Mouse (Mus musculus) kidney, embryonic 16.5 days (tissue): ENCODE measurements at regions not wholly inside any gene's neighbourhood (a gene's known extent, or its start where the extent isn't known, plus 50 kb on each side); places are given as distances from the start of the nearest gene placed in this dataset.

Experiments
- ATAC-seq: fragments of 200-750 bp; cut with Nextera tagmentation; 2 replicates; pipeline ENCODE4 v1.8.0; 2017; ENCODE audit warnings: moderate TSS enrichment; ENCODE audit not compliant: low FRiP score, low TSS enrichment
- H3K27ac ChIP-seq: fragments of 300-500 bp; sonication (generic); 2 replicates; pipeline ENCODE4 v1.5.1; 2014; ENCODE audit warnings: low read length
- H3K27me3 ChIP-seq: fragments of 300-500 bp; sonication (generic); 2 replicates; pipeline ENCODE4 v1.6.1; 2014; ENCODE audit warnings: low read length, control low read depth, mixed read lengths; ENCODE audit not compliant: insufficient read depth
- H3K36me3 ChIP-seq: fragments of 300-500 bp; sonication (generic); 2 replicates; pipeline ENCODE4 v1.6.1; 2014; ENCODE audit warnings: low read length, control low read depth, mixed read lengths; ENCODE audit not compliant: insufficient read depth
- H3K4me1 ChIP-seq: fragments of 300-500 bp; sonication (generic); 2 replicates; pipeline ENCODE4 v1.6.1; 2014; ENCODE audit warnings: low read length, control low read depth, mixed read lengths; ENCODE audit not compliant: insufficient read depth
- H3K4me2 ChIP-seq: fragments of 300-500 bp; sonication (generic); replicated peaks from 2 replicates; pipeline ENCODE4 v1.6.1; 2014; ENCODE audit warnings: low read depth, low read length
- H3K4me3 ChIP-seq: fragments of 300-500 bp; sonication (generic); 2 replicates; pipeline ENCODE4 v1.5.1; 2014; ENCODE audit warnings: mild to moderate bottlenecking, low read length
- H3K9ac ChIP-seq: fragments of 300-500 bp; sonication (generic); replicated peaks from 2 replicates; pipeline ENCODE4 v1.6.1; 2014; ENCODE audit warnings: low read length
- H3K9me3 ChIP-seq: fragments of 300-500 bp; sonication (generic); 2 replicates; pipeline ENCODE4 v1.6.1; 2016; ENCODE audit warnings: low read length, control low read depth
- WGBS: fragments of 180-500 bp; shearing (Covaris S2); extraction: QIAGEN DNeasy Blood & Tissue Kit; methylation state at CpG from one replicate; pipeline ENCODE4 v1.1.7; 2014; 5-methylcytosine and 5-hydroxymethylcytosine counted together

- Histone ChIP-seq H3K36me3 (no peaks in the 10 kb centered on the region), H3K4me3 (no peak overlapping the region), H3K4me2 (no peak overlapping the region), H3K4me1 (no peaks in the 10 kb centered on the region), H3K27ac (no peak overlapping the region), H3K9ac (no peak overlapping the region), H3K9me3 (no peaks in the 10 kb centered on the region), H3K27me3 (no peaks in the 10 kb centered on the region)
- 79% methylated on average over 1 of the region's 1 CpGs for WGBS
- no peak for ATAC-seq
Observed at GRCm38 (mm10) chr15:62823861-62824518, 1021.0 kb downstream of the Gsdmc2 start.

GRCm38 (mm10) chr15:62822305-62822704, 1022.7 kb downstream of the Gsdmc2 start:
- Histone ChIP-seq H3K36me3 (no peaks in the 10 kb centered on the region), H3K9me3 (no peaks in the 10 kb centered on the region)
- no peak for ATAC-seq

GRCm38 (mm10) chr15:62813093-62813492, 1031.9 kb downstream of the Gsdmc2 start:
- WGBS = 80% methylated on average over 1 of the region's 1 CpGs
- H3K36me3 ChIP-seq = no peaks in the 10 kb centered on the region
- H3K4me2 ChIP-seq = no peak overlapping the region
- ATAC-seq = no peak
- no peak overlapping the region for H3K27ac ChIP-seq
- H3K4me3 ChIP-seq = no peak overlapping the region
- no peaks in the 10 kb centered on the region for H3K27me3 ChIP-seq
- H3K9ac ChIP-seq = no peak overlapping the region
- no peaks in the 10 kb centered on the region for H3K9me3 ChIP-seq
- no peaks in the 10 kb centered on the region for H3K4me1 ChIP-seq

More at GRCm38 (mm10) chr15:62822305-62822704, 1022.7 kb downstream of the Gsdmc2 start:
- H3K27me3 ChIP-seq = no peaks in the 10 kb centered on the region
- no peak overlapping the region for H3K4me3 ChIP-seq
- H3K27ac ChIP-seq = no peak overlapping the region
- no peaks in the 10 kb centered on the region for H3K4me1 ChIP-seq
- H3K9ac ChIP-seq = no peak overlapping the region
- no peak overlapping the region for H3K4me2 ChIP-seq

- H3K27me3 ChIP-seq = no peaks in the 10 kb centered on the region
- H3K4me3 ChIP-seq = no peak overlapping the region
- no peak overlapping the region for H3K9ac ChIP-seq
- H3K4me2 ChIP-seq = no peak overlapping the region
- H3K36me3 ChIP-seq = no peaks in the 10 kb centered on the region
- H3K9me3 ChIP-seq = no peaks in the 10 kb centered on the region
- WGBS = 52% methylated on average over 2 of the region's 2 CpGs
- H3K4me1 ChIP-seq = no peaks in the 10 kb centered on the region
- H3K27ac ChIP-seq = no peak overlapping the region
- no peak for ATAC-seq
Observed at GRCm38 (mm10) chr15:62812026-62812425, 1033.0 kb downstream of the Gsdmc2 start.

- H3K9me3 ChIP-seq = no peaks in the 10 kb centered on the region
- no peaks in the 10 kb centered on the region for H3K4me1 ChIP-seq
- no peak overlapping the region for H3K9ac ChIP-seq
- no peak overlapping the region for H3K4me2 ChIP-seq
- 69% methylated on average over 3 of the region's 3 CpGs for WGBS
- no peaks in the 10 kb centered on the region for H3K36me3 ChIP-seq
- no peak overlapping the region for H3K27ac ChIP-seq
- 0 out of 2 replicates have a peak, but pooled peaks have one; percentile 27 for ATAC-seq
- no peak overlapping the region for H3K4me3 ChIP-seq
- no peaks in the 10 kb centered on the region for H3K27me3 ChIP-seq
Observed at GRCm38 (mm10) chr15:62809320-62809719, 1035.7 kb downstream of the Gsdmc2 start.

- 84% methylated on average over 4 of the region's 4 CpGs for WGBS
- Histone ChIP-seq H3K9ac (no peak overlapping the region), H3K27me3 (no peaks in the 10 kb centered on the region), H3K4me2 (no peak overlapping the region), H3K36me3 (no peaks in the 10 kb centered on the region), H3K4me1 (no peaks in the 10 kb centered on the region), H3K9me3 (no peaks in the 10 kb centered on the region), H3K27ac (no peak overlapping the region), H3K4me3 (no peak overlapping the region)
- no peak for ATAC-seq
Observed at GRCm38 (mm10) chr15:62808087-62808808, 1036.7 kb downstream of the Gsdmc2 start.

- no peak overlapping the region for H3K4me3 ChIP-seq
- 74% methylated on average over 1 of the region's 1 CpGs for WGBS
- H3K4me2 ChIP-seq = no peak overlapping the region
- no peaks in the 10 kb centered on the region for H3K9me3 ChIP-seq
- no peak overlapping the region for H3K9ac ChIP-seq
- ATAC-seq = no peak
- no peak overlapping the region for H3K27ac ChIP-seq
- no peaks in the 10 kb centered on the region for H3K4me1 ChIP-seq
- no peaks in the 10 kb centered on the region for H3K36me3 ChIP-seq
- H3K27me3 ChIP-seq = no peaks in the 10 kb centered on the region
Observed at GRCm38 (mm10) chr15:62807364-62807763, 1037.6 kb downstream of the Gsdmc2 start.

- no peak overlapping the region for H3K4me3 ChIP-seq
- H3K36me3 ChIP-seq = no peaks in the 10 kb centered on the region
- no peaks in the 10 kb centered on the region for H3K4me1 ChIP-seq
- H3K9ac ChIP-seq = no peak overlapping the region
- H3K4me2 ChIP-seq = no peak overlapping the region
- no peaks in the 10 kb centered on the region for H3K27me3 ChIP-seq
- no peaks in the 10 kb centered on the region for H3K9me3 ChIP-seq
- no peak overlapping the region for H3K27ac ChIP-seq
- ATAC-seq = no peak
Observed at GRCm38 (mm10) chr15:62802770-62803169, 1042.2 kb downstream of the Gsdmc2 start.

- Histone ChIP-seq H3K27ac (no peak overlapping the region), H3K4me2 (no peak overlapping the region), H3K27me3 (no peaks in the 10 kb centered on the region), H3K4me3 (no peak overlapping the region), H3K9ac (no peak overlapping the region), H3K36me3 (no peaks in the 10 kb centered on the region), H3K9me3 (no peaks in the 10 kb centered on the region), H3K4me1 (no peaks in the 10 kb centered on the region)
- ATAC-seq = no peak
- 79% methylated on average over 4 of the region's 4 CpGs for WGBS
Observed at GRCm38 (mm10) chr15:62798731-62799130, 1046.2 kb downstream of the Gsdmc2 start.

- no peaks in the 10 kb centered on the region for H3K9me3 ChIP-seq
- H3K4me3 ChIP-seq = no peak overlapping the region
- ATAC-seq = no peak
- no peaks in the 10 kb centered on the region for H3K36me3 ChIP-seq
- no peak overlapping the region for H3K4me2 ChIP-seq
- H3K27ac ChIP-seq = no peak overlapping the region
- H3K4me1 ChIP-seq = no peaks in the 10 kb centered on the region
- WGBS = 95% methylated on average over 5 of the region's 5 CpGs
- H3K27me3 ChIP-seq = no peaks in the 10 kb centered on the region
- H3K9ac ChIP-seq = no peak overlapping the region
Observed at GRCm38 (mm10) chr15:62793569-62793968, 1051.4 kb downstream of the Gsdmc2 start.
